Mouse (Mus musculus): Measurements from ENCODE around the gene 1700034J05Rik. TPM values are rescaled to one million over a fixed set of nuclear protein-coding genes. Genes with fewer than 3 reads are reported as not detected.

1700034J05Rik gene
- not detected in 2 replicates for polyA plus RNA-seq (2012; rRNA removed)

GRCm38 (mm10) chr6:146954258-146954657 is at the start of gene 1700034J05Rik:
Gene 1700034J05Rik, minus strand, starts transcription at chr6:146954422.

Other genes starting within 250 kb of the 1700034J05Rik start
- gene Stk38l, start 229.4 kb downstream of the 1700034J05Rik start, polyA plus RNA-seq (2012; rRNA removed): 3.3 and 3.9 TPM in 2 replicates
- gene Arntl2, start 158.4 kb downstream of the 1700034J05Rik start, polyA plus RNA-seq (2012; rRNA removed): 1.7 and 2.2 TPM in 2 replicates
- not detected in 2 replicates for gene Smco2, start 104.3 kb downstream of the 1700034J05Rik start, polyA plus RNA-seq (2012; rRNA removed)
- gene Ppfibp1, start 65.9 kb downstream of the 1700034J05Rik start, polyA plus RNA-seq (2012; rRNA removed): 8.6 and 11.0 TPM in 2 replicates
- 0.10 and 0.11 TPM in 2 replicates for gene Rep15, start 78.2 kb upstream of the 1700034J05Rik start, polyA plus RNA-seq (2012; rRNA removed)
- gene Mrps35, start 88.3 kb upstream of the 1700034J05Rik start, polyA plus RNA-seq (2012; rRNA removed): 17.9 and 18.0 TPM in 2 replicates
- not detected in 2 replicates for gene Mansc4, start 132.6 kb upstream of the 1700034J05Rik start, polyA plus RNA-seq (2012; rRNA removed)
- gene Klhl42, start 137.0 kb upstream of the 1700034J05Rik start, polyA plus RNA-seq (2012; rRNA removed): 2.3 and 2.5 TPM in 2 replicates